Mouse (Mus musculus) mesoderm, embryonic 11.5 days (tissue): ENCODE measurements around the gene Slc8a1.
A peak's percentile ranks its signal among the peaks of the same experiment; 100 is the strongest.

Source experiments
- DNase-seq: peaks from one replicate; pipeline ENCODE4 v3.0.0-alpha.2; 2012; ENCODE audit warnings: low read depth, low spot score

The Slc8a1 gene

DNA sequence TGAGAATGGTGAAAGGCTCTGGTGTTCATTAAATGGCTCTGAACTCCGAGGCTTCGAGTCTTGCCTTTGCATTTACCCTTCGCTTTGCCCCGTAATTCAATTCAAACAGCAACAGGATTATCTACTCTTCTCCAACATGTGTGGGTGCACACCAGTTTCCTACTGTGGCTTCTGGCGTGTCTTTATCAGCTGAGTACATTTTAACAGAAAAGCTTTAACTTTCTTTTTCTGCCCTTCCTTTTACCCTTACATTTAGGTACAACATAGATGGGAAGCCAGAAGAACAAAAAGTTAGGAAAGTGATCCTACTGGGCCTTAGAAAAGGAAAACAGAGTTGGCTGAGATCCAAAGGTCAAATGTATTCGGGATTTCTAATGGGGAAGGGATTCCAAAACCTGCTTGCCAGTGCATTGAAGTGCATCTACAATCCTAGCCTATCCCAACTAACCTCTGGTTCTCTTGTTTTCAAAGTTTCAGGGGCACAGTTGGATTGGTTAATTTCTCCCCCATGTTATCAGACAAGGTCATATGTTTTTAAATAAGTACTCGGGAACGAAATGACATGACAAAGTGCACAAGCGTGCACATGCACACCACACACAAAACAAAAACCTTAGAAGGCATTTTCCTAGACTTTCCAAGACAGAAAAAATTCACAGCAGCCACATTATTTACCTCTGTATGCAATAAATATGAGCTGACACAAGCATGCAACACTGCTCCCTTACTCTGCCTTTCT, 172.4 kb downstream of the Slc8a1 start:
- DNase-seq, result no peak

DNA sequence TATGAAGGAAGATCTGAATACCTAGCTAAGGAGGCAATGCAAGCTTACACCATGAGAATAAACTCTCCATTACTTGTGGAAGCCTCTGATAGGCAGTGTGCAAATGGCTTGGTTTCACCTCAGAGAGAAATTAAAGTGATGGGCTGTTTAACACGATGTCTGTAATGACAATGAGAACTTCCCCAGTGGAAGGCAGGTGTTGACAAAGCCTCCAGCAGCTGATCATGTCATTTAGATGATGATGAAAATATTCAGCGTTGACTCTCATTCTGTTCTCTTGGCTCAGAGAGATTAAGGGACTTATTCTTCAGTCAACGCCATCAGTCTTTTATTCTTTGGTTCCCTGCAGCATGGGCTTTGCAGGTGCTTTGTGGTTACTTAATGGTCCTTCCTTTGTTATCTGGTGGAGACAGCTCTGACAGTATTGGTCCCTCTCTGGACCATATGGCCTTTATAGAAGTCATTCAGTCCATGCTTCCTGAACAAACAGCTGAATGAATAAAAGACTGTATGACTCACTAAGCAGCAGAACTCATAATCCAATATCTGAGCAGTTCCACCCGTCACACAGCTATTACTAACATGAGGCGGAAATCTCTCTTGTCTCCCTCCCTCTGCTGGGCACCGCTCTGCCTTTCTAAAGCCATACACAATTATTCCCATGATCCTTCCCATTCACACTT, 184.0 kb downstream of the Slc8a1 start:
- DNase-seq, result no peak

DNA sequence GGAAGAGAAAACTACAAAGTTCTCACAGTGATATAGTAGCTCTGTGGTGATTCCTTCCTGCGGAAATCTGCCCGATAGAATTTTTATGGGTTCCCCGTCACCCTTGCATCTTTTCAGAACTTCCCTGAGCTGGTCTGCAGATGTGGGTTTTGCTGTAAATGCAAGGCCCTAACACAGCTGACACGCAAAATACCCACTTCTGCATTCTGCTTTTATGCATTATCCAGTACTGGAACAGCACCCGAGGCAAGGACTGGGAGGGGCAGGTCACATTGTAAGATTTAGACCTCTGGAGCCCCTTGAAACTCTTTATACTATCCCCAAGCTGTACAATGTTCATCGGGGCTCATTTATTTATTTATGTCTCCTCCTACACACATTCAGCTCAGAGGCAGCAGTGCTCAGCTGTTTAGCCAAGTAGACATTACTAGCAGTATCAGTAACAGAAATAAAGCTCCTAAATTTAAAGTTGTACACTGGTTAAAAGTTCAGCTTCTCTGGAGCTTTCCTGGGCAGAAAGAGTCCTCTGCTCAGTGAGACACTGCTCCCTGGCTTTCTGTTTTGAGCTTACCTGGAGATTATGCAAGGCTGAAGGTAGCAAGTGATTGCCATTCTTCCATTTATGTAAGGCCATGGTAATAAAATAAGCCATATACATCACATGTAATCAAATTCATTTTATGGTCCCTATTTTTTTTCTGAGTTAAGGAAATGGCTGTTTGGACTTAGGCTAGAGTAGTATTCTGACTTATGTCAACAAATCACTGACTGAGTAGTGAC, 186.1 kb downstream of the Slc8a1 start:
- DNase-seq, result no peak

DNA sequence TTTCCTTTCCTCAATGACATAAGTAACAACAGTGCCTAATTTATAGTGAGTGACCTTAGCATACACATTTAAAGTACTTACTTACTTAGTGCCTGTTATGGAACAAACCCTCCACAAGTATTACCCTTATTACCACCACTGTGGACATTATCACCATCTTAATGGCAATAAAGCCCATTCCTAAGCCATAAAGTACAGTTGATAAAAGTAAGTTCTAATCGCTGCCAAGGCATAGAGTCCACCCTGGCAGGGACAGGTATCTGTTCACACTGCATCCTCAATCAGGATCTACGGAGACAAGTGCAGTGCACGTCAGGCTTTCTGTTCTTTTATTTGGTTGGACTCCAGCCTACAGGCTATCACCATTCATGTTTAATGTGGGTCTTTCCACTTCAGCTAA, 187.3 kb downstream of the Slc8a1 start:
- no peak for DNase-seq

DNA sequence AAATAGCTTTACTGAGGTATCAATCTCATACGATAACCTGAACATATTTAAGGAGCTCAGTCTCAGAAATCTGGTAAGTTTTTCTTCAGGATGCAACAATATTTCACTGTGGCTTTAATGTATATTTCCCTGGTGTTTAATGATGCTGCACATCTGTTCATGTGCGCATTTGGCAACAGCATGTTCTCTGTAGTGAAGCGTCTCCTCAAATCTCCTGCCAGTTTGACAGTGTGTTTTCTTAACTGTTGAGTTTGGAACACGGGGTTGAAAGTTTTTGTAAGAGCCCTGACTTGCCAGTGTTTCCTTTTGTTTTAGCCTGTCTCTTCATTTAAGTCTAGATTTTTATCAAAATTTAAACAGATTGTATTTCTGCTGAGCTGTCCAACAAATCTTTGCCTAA, 190.2 kb downstream of the Slc8a1 start:
- DNase-seq, result peak; percentile 13

DNA sequence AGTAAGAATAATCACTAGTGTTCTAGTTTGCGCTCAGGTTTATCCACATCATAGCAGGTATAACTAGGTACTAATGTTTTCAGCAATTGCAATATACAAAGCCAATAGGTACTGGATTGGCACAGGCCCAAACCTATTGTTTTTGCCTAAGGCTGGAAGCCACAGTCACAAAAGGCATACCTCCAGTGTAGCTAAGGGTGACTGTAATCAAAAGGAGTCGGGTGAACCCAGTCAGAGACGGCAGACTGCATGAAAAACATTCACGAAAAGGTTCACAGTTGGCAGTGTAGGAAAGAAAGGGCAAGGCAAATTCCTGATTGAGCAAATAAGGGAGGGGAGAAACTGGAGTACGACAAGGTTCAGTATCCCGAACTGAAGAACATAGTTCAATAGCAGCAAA, 191.7 kb downstream of the Slc8a1 start:
- no peak for DNase-seq

GRCm38 (mm10) chr17:81546012-81546411, 192.2 kb downstream of the Slc8a1 start:
- no peak for DNase-seq

- DNase-seq, result no peak
Observed at GRCm38 (mm10) chr17:81544926-81545325, 193.3 kb downstream of the Slc8a1 start.

GRCm38 (mm10) chr17:81542313-81543185, 195.6 kb downstream of the Slc8a1 start:
- no peak for DNase-seq

DNA sequence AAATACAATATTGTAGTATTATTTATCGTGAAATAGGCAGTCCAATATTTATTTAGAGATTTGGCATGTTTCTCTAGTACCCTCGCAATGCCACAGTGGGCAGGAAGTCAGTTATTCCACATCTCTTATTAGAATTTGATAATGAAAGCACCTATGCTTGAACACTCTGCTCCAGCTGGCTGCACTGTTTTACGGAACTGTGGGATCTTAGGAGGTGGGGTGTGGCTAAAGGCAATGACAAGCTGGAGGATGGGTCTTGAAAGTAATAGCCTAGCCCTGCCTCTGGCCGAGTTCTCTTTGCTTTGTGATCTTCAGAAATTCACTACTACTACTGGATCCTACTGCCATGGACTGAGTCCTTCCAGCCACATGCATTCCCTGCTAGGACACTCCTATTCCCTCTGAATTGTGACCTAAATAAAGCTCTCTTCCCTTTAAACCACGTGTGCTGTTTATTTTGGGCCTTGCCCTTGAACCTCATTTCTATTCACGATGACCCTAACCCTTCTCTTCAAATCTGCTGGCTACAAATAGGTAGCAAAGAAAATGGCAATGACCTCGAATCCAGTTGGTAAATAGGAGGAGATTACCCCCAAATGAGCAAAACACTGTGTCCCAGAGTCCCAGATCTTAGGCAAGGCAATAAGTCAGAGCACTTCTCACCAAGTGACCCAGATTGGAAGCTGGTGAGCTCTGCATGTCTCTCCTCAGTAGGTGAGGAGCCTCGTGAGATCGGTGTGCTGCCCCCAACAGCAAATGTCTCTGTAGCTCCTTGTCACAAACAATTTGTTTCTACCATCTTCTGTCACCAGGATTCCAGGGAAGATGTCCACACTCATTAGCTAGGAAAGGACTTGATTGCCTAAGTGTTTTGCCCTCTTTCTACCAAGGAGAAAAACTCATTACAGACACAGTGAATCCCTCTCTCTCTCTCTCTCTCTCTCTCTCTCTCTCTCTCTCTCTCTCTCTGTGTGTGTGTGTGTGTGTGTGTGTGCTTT, 199.7 kb downstream of the Slc8a1 start:
- no peak for DNase-seq

DNA sequence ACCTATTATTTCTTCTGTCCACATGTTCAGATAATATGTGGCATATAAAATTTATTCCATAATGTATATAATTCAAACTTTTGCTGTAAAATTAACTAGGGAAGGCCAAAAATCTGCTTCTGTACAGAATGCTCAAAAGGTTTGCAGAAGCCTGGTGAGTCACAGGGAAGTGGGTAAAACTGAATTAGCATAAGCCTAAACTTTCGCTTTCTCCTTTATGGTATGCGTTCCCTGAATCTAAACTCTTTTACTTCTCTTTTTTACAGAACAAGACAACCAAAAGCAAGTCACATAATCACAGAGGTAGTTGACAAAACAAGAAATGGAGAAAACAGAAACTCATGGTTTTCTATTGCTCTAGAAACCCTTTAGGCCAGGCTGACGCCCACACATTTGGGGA, 202.1 kb downstream of the Slc8a1 start:
- no peak for DNase-seq

DNA sequence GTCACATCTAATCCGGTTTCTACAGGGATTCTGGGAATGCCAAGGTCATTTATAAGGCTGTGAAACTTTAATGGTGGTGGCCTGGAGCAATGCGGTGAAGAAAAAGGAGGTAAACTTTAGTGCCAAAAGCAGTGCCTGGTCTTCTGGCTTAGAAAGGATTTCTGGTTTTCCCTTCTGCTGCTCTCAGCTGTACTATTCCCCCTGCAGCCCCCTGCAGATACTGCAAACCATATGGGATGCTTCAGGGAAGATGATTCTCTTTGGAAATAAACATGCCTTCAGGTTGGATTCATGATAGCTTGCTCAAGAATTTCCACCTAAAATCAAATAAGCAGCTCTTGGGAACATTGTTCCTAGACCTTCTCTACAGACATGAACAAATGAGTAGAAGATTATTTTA, 208.3 kb downstream of the Slc8a1 start:
- DNase-seq, result no peak

DNA sequence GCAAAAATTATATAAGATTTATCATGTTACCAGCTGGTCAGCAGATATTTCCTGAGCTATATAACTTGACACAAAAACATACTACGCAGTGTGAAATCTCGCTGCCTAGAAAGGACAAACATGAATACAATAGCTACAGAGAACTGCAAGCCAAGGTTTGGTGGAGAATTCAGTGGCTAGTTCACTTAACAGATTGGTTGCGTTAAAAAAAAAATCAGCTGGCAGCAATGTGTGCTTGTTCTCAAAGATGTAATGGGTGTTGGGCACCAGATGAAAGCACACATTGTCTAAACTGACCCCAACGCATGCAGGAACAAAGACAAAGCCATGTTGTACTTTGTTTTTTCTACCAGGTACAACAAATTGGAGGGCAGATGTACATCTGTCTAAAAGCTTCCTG, 209.2 kb downstream of the Slc8a1 start:
- no peak for DNase-seq

- no peak for DNase-seq
Observed at GRCm38 (mm10) chr17:81526463-81526862, 211.7 kb downstream of the Slc8a1 start.

- DNase-seq, result peak; percentile 37
Observed at GRCm38 (mm10) chr17:81524826-81525225, 213.4 kb downstream of the Slc8a1 start.

- no peak for DNase-seq
Observed at GRCm38 (mm10) chr17:81523943-81524342, 214.2 kb downstream of the Slc8a1 start.

DNA sequence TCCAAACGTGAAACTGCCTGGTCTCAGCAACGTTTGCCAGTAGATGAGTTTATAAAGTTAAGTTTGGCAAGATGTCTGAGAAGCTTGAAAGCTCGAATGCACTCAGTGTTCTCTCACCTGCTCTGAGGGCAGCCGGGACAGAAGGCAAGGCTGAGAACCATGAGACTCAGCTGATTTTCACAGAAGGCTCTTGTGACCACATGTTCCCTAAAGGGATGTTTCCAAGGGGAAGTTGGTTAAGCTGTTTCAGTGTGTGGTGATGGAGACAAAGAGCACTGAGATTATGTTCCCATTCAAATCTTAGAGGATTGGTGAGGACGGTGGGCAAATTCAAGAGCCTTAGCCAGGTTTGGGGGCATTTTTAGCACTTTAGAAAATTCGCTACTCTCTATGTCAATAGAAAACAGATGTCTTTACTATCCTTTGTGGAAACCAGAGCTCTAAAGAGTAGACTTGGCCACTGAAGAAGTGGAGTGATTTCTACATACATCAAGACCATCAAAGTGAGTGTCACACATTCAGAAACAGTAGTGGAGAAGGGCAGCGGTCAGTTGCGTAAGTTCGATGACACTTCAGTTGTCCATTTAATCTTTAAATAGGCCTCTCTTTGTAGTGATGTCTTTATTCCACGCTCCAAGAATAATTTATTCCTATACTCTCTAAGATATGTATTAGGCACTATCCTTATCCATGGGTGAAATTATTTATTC, 219.7 kb downstream of the Slc8a1 start:
- no peak for DNase-seq

DNA sequence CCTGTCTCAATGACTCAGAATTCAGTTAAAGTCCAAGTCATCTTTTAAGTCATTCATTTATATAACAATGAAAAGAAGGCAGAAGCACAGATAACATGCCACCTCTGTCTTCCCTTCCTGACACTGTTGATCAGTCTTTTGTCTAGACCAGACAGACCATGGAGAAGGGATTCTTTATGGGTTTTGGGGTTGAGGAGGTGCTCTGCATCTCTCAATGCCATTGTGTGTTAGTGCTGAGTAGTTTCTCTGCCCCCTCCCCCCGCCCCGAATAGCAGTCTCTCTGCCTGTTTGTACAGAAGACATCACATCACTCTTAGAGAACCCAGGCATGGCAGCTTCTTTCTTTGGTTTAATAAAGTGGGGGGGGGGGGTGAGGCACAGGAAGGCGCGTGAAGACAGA, 222.0 kb downstream of the Slc8a1 start:
- peak; percentile 30 for DNase-seq

GRCm38 (mm10) chr17:81514022-81514421, 224.2 kb downstream of the Slc8a1 start:
- DNase-seq, result no peak
